Mouse (Mus musculus) neutrophil, adult 83 days (primary cell): ENCODE data around the gene Gzmb. TPM values are rescaled to one million over a fixed set of nuclear protein-coding genes. Genes with fewer than 3 reads are reported as not detected.

Experiments used
- total RNA-seq, 2 experiments: library from RNA; stranded (reverse); gene quantifications; one replicate each; pipeline ENCODE4 v1.2.4; 2023

The Gzmb gene
- not detected for total RNA-seq

GRCm38 (mm10) chr14:56262153-56262552, at the start of gene Gzmb:
Gene Gzmb, minus strand, starts transcription at chr14:56262260.

GRCm38 (mm10) chr14:56234556-56234955, 27.5 kb downstream of the Gzmb start, which contains the start of gene Gzmc:
Gene Gzmc, minus strand, starts transcription at chr14:56234656.

GRCm38 (mm10) chr14:56211317-56211716, 50.7 kb downstream of the Gzmb start, which contains the start of gene Gzmf:
Gene Gzmf, minus strand, starts transcription at chr14:56211417.

Other genes with a start within 250 kb of the Gzmb start
- not detected for gene Mcpt1, start 244.3 kb downstream of the Gzmb start, total RNA-seq
- gene Mcpt9, start 231.8 kb downstream of the Gzmb start, total RNA-seq: not detected
- gene Mcpt2, start 220.2 kb downstream of the Gzmb start, total RNA-seq: not detected
- gene Mcpt4, start 199.9 kb downstream of the Gzmb start, total RNA-seq: not detected
- gene Mcpt8, start 177.0 kb downstream of the Gzmb start, total RNA-seq: 100 to 1,000 TPM; 119 to 162 TPM
- gene Ctsg, start 159.7 kb downstream of the Gzmb start, total RNA-seq: 100 to 1,000 TPM; 187 to 200 TPM
- gene Gzme, start 141.6 kb downstream of the Gzmb start, total RNA-seq: not detected
- not detected for gene Gzmd, start 129.7 kb downstream of the Gzmb start, total RNA-seq
- gene Gzmg, start 102.7 kb downstream of the Gzmb start, total RNA-seq: not detected
- gene Gzmn, start 87.7 kb downstream of the Gzmb start, total RNA-seq: not detected
- gene Gzmf, start 50.8 kb downstream of the Gzmb start, total RNA-seq: not detected
- gene Gzmc, start 27.6 kb downstream of the Gzmb start, total RNA-seq: not detected
- gene Atp12a, start 102.8 kb upstream of the Gzmb start, total RNA-seq: not detected
- under 1 TPM; 0.44 to 0.77 TPM for gene Rnf17, start 140.3 kb upstream of the Gzmb start, total RNA-seq